Mouse (Mus musculus) hindbrain, postnatal 0 days (tissue): ENCODE measurements around the gene Rab40c. TPM values are rescaled to one million over a fixed set of nuclear protein-coding genes. Genes with fewer than 3 reads are reported as not detected.

Source experiments
- ATAC-seq: fragments of 200-750 bp; cut with Nextera tagmentation; 2 replicates; pipeline ENCODE4 v1.8.0; 2017; ENCODE audit warnings: mild to moderate bottlenecking, moderate TSS enrichment, moderate library complexity
- DNase-seq: peaks from one replicate; pipeline ENCODE4 v3.0.0-alpha.2; 2015; ENCODE audit warnings: low spot score
- H3K27ac ChIP-seq: fragments of 300-500 bp; sonication (generic); 2 replicates; pipeline ENCODE4 v1.5.1; 2014; ENCODE audit warnings: mild to moderate bottlenecking
- H3K27me3 ChIP-seq: fragments of 300-500 bp; sonication (generic); 2 replicates; pipeline ENCODE4 v1.6.1; 2014; ENCODE audit warnings: low read length, mixed read lengths; ENCODE audit not compliant: insufficient read depth
- H3K36me3 ChIP-seq: fragments of 300-500 bp; sonication (generic); 2 replicates; pipeline ENCODE4 v1.6.1; 2014; ENCODE audit warnings: low read length, mixed read lengths; ENCODE audit not compliant: insufficient read depth
- H3K4me1 ChIP-seq: fragments of 300-500 bp; sonication (generic); 2 replicates; pipeline ENCODE4 v1.6.1; 2014; ENCODE audit warnings: antibody characterized with exemption, low read length, mixed read lengths; ENCODE audit not compliant: insufficient read depth
- H3K4me2 ChIP-seq: fragments of 300-500 bp; sonication (generic); 2 replicates; pipeline ENCODE4 v1.6.1; 2014; ENCODE audit warnings: low read depth, mild to moderate bottlenecking, low read length, moderate library complexity, mixed read lengths
- H3K4me3 ChIP-seq: fragments of 300-500 bp; sonication (generic); 2 replicates; pipeline ENCODE4 v1.5.1; 2014; ENCODE audit warnings: low read length
- H3K9ac ChIP-seq: fragments of 300-500 bp; sonication (generic); replicated peaks from 2 replicates; pipeline ENCODE4 v1.6.1; 2014; ENCODE audit warnings: mild to moderate bottlenecking, low read length, moderate library complexity, mixed read lengths
- H3K9me3 ChIP-seq: fragments of 300-500 bp; sonication (generic); 2 replicates; pipeline ENCODE4 v1.6.1; 2016; ENCODE audit warnings: low read length, mixed read lengths
- CTCF ChIP-seq: IDR thresholded peaks from 2 replicates; pipeline ENCODE4 v1.5.1; 2016; ENCODE audit warnings: antibody characterized with exemption, control low read depth, low read depth
- WGBS: fragments of 180-500 bp; shearing (Covaris S2); extraction: QIAGEN DNeasy Blood & Tissue Kit; methylation state at CpG from one replicate; pipeline ENCODE4 v1.1.7; 2014; 5-methylcytosine and 5-hydroxymethylcytosine counted together
- polyA plus RNA-seq: library from polyadenylated mRNA; unstranded; fragments of >200 nt; fragmentation: Nextera tagmentation; extraction: Ambion mirVana; gene quantifications from 2 replicates; pipeline ENCODE4 v1.2.1, GENCODE M21; 2015
- total RNA-seq: library from RNA; depleted of rRNA; stranded (reverse); fragments of >200 nt; gene quantifications from 2 replicates; pipeline ENCODE4 v1.2.3, GENCODE M21; 2014

The Rab40c gene
- total and polyA plus RNA-seq, 2 experiments from 2014 or later: 34.7 to 39.1 TPM

- 0% methylated on average over 33 of the region's 40 CpGs for WGBS
- ATAC-seq: peak; percentile 99
Observed at GRCm38 (mm10) chr17:25919786-25920642, 487 bp upstream of the Rab40c start.

DNA sequence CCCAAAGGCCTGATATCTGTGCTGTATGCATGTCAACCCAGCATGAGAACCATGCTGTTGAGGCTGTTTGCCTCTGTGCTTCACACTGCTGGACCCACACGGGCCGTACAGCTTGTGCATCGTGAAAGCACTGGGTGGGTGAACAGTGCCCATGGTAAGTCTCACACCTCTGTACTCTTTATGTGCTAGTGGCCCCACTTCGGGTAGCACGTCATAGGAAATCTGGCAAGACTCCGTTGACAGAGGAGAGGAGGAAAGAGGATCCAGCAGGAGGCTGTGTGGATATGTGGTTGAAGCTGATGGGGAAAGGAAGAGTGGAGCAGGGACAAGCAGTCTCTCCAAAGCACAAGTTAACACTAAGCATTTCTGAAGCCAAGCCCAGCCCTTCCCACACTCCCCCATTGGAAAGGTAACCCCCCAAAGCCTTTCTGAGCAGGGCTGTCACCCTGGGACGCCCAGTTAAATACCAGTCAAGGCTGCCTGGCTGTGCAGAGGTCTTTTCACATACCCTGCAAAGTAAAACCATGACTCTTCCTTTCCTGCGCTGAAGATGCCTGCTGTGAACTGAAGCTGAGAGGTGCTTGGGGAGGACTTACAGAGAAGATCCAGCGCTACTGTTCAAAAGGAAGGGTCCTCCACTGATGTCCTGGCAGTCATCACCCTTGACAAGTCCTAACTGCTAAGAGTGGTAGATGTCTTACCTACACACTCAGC is 1.3 kb downstream of the Rab40c start:
- H3K9me3 ChIP-seq: no peaks in the 10 kb centered on the region
- no peaks in the 10 kb centered on the region for H3K27me3 ChIP-seq
- DNase-seq (no peak), ATAC-seq (no peak)
- H3K27ac ChIP-seq: peak overlapping the region; percentile 87; the same call in 1 of the 2 replicates
- H3K4me2 ChIP-seq: peak overlapping the region; percentile 52
- 0 out of 2 replicates have a peak, but pooled peaks cover 4% of the 10 kb centered on the region for H3K36me3 ChIP-seq
- peaks cover 16% of the 10 kb centered on the region for H3K4me1 ChIP-seq
- H3K4me3 ChIP-seq: peak overlapping the region; percentile 79
- peak overlapping the region; percentile 85; the same call in 1 of the 2 replicates for H3K9ac ChIP-seq
- 79% methylated on average over 9 of the region's 9 CpGs for WGBS
- no peak for TF ChIP-seq CTCF

More at GRCm38 (mm10) chr17:25919786-25920642, 487 bp upstream of the Rab40c start:
- no peaks in the 10 kb centered on the region for H3K27me3 ChIP-seq
- H3K27ac ChIP-seq: peak overlapping the region; percentile 92
- DNase-seq: peak; percentile 100
- H3K4me2 ChIP-seq: peak overlapping the region; percentile 60
- peak overlapping the region; percentile 79 for H3K4me3 ChIP-seq
- H3K36me3 ChIP-seq: 0 out of 2 replicates have a peak, but pooled peaks cover 4% of the 10 kb centered on the region
- peak; percentile 29 for TF ChIP-seq CTCF
- H3K9me3 ChIP-seq: no peaks in the 10 kb centered on the region
- H3K9ac ChIP-seq: peak overlapping the region; percentile 45
- peaks cover 16% of the 10 kb centered on the region for H3K4me1 ChIP-seq

GRCm38 (mm10) chr17:25916931-25917647 is 2.4 kb downstream of the Rab40c start:
- ATAC-seq: no peak
- H3K9ac ChIP-seq: no peak overlapping the region; the same call in 1 of the 2 replicates
- H3K27ac ChIP-seq: no peak overlapping the region
- TF ChIP-seq CTCF: no peak
- H3K9me3 ChIP-seq: no peaks in the 10 kb centered on the region
- no peaks in the 10 kb centered on the region for H3K27me3 ChIP-seq
- no peak overlapping the region for H3K4me2 ChIP-seq
- 84% methylated on average over 8 of the region's 8 CpGs for WGBS
- no peak overlapping the region for H3K4me3 ChIP-seq
- H3K4me1 ChIP-seq: peaks cover 16% of the 10 kb centered on the region
- no peak for DNase-seq
- 0 out of 2 replicates have a peak, but pooled peaks cover 4% of the 10 kb centered on the region for H3K36me3 ChIP-seq

- TF ChIP-seq CTCF: no peak
- H3K9ac ChIP-seq: no peak overlapping the region
- DNase-seq (no peak), ATAC-seq (no peak)
- 82% methylated on average over 4 of the region's 4 CpGs for WGBS
- H3K4me3 ChIP-seq: no peak overlapping the region
- H3K36me3 ChIP-seq: 0 out of 2 replicates have a peak, but pooled peaks cover 4% of the 10 kb centered on the region
- no peaks in the 10 kb centered on the region for H3K27me3 ChIP-seq
- H3K9me3 ChIP-seq: no peaks in the 10 kb centered on the region
- H3K27ac ChIP-seq: no peak overlapping the region
- H3K4me1 ChIP-seq: peaks cover 16% of the 10 kb centered on the region
- no peak overlapping the region for H3K4me2 ChIP-seq
Observed at GRCm38 (mm10) chr17:25914295-25914694, 5.2 kb downstream of the Rab40c start.

DNA sequence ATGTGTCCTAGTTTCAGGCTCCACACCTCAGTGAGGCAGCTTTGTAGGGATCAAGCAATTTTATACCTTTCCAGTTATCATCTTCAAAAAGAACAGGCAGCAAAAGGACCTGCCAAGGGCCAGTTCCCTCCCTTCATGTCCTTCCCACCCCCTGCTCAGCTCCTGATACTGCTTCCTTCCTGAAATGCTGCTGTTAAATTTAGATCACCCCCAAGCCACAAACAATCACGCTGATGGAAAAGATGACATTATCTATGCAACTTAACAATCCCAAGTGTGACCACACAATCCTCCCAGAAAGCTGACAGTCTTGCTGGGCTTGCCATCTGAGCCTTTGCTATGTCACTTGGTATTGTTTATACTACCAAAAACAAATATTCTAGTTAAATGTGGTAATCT is 5.7 kb downstream of the Rab40c start:
- no peak for TF ChIP-seq CTCF
- no peaks in the 10 kb centered on the region for H3K9me3 ChIP-seq
- DNase-seq (no peak), ATAC-seq (no peak)
- H3K27me3 ChIP-seq: no peaks in the 10 kb centered on the region
- H3K9ac ChIP-seq: no peak overlapping the region
- H3K36me3 ChIP-seq: 0 out of 2 replicates have a peak, but pooled peaks cover 4% of the 10 kb centered on the region
- no peak overlapping the region for H3K4me2 ChIP-seq
- no peak overlapping the region for H3K4me3 ChIP-seq
- WGBS: 83% methylated on average over 1 of the region's 1 CpGs
- no peak overlapping the region for H3K27ac ChIP-seq
- peaks cover 16% of the 10 kb centered on the region for H3K4me1 ChIP-seq

DNA sequence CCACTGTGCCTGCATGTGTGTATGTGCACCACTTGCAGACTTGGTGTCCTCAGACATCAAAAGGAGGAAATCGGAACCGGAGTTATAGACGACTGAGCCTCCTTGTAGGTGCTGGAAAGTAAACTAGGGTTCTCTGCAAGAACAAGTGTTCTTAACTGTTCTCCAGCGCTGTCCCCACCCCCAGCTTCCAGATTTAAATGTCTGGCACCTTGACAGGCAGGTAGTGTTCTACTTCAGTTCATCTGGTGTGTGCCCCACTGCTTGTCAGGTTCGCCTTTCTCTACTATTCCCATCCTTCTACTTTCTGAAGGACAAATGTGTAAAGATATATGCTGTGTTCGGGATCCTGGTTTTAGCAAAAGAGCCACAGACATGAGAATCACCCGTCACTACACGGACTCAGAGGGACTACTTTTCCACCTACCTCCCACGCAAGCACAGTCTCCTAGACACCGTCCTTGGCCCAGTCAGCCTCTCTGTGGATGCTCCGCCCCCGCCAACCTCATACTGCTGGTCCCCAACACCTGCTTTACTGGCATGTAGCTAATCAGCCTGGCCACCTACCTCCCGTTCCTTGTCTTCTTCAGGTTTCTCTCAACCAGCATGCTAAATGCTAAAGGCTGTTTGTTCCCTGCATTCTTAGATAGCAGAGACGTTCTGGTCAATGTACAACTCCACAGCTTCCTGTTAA is 6.2 kb downstream of the Rab40c start:
- WGBS: 88% methylated on average over 14 of the region's 14 CpGs

More for the DNA sequence above, 6.2 kb downstream of the Rab40c start:
- Histone ChIP-seq H3K27me3 (no peaks in the 10 kb centered on the region), H3K36me3 (0 out of 2 replicates have a peak, but pooled peaks cover 4% of the 10 kb centered on the region), H3K9ac (no peak overlapping the region), H3K4me3 (no peak overlapping the region), H3K9me3 (no peaks in the 10 kb centered on the region), H3K4me1 (peaks cover 13% of the 10 kb centered on the region), H3K4me2 (no peak overlapping the region), H3K27ac (no peak overlapping the region)
- no peak for TF ChIP-seq CTCF
- no peak for DNase-seq
- no peak for ATAC-seq
